Mouse (Mus musculus): ENCODE data around the gene Vps26b.

Vps26b gene

GRCm38 (mm10) chr9:26993900-26994299, 36.0 kb downstream of the Vps26b start:
- DNase-seq (ENCODE audit: low read depth, low spot score), result no peak

- DNase-seq (ENCODE audit: low read depth, low spot score), result no peak
Measured at GRCm38 (mm10) chr9:26993118-26993517, 36.7 kb downstream of the Vps26b start.

- no peak for DNase-seq (ENCODE audit: low read depth, low spot score)
Measured at GRCm38 (mm10) chr9:26990181-26990580, 39.7 kb downstream of the Vps26b start.

- DNase-seq (ENCODE audit: low read depth, low spot score), result no peak
Measured at GRCm38 (mm10) chr9:26985668-26986277, 44.1 kb downstream of the Vps26b start.

- no peak for DNase-seq (ENCODE audit: low read depth, low spot score)
Measured at GRCm38 (mm10) chr9:26985090-26985613, 44.7 kb downstream of the Vps26b start.

- no peak for DNase-seq (ENCODE audit: low read depth, low spot score)
Measured at GRCm38 (mm10) chr9:26978776-26979175, 51.1 kb downstream of the Vps26b start.

- no peak for DNase-seq (ENCODE audit: low read depth, low spot score)
Measured at GRCm38 (mm10) chr9:26977754-26978153, 52.1 kb downstream of the Vps26b start.

Measured in CD4-positive, CD25-positive, alpha-beta regulatory T cell, adult 2 months (primary cell).